Mouse (Mus musculus) skeletal muscle tissue, adult 2 months (tissue): ENCODE data around the gene Pdcd1.
A peak's percentile ranks its signal among the peaks of the same experiment; 100 is the strongest.
"Not testable (repeated sequence)": the region's sequence is repeated elsewhere in the genome, so short reads cannot be mapped to it uniquely, and the experiment has no call there.

Experiments
- DNase-seq: peaks from one replicate; pipeline ENCODE4 v3.0.0-alpha.2; 2012; ENCODE audit warnings: low read depth, low spot score

Gene Pdcd1

GRCm38 (mm10) chr1:94052373-94052772, at the start of gene Pdcd1:
Gene Pdcd1 (minus strand): TSS chr1:94052553.
- no peak for DNase-seq

- no peak for DNase-seq
Observed at GRCm38 (mm10) chr1:94091788-94092187, 39.4 kb upstream of the Pdcd1 start.

GRCm38 (mm10) chr1:94086311-94086898, 34.1 kb upstream of the Pdcd1 start:
- no peak for DNase-seq

- no peak for DNase-seq
Observed at GRCm38 (mm10) chr1:94085324-94086105, 33.2 kb upstream of the Pdcd1 start.

- no peak for DNase-seq
Observed at GRCm38 (mm10) chr1:94081761-94082160, 29.4 kb upstream of the Pdcd1 start.

- DNase-seq, result no peak
Observed at GRCm38 (mm10) chr1:94081191-94081590, 28.8 kb upstream of the Pdcd1 start.

GRCm38 (mm10) chr1:94080718-94081117, 28.4 kb upstream of the Pdcd1 start:
- no peak for DNase-seq

GRCm38 (mm10) chr1:94078835-94079440, 26.6 kb upstream of the Pdcd1 start:
- peak; percentile 55 for DNase-seq

- DNase-seq, result no peak
Observed at GRCm38 (mm10) chr1:94078314-94078713, 26.0 kb upstream of the Pdcd1 start.

- no peak for DNase-seq
Observed at GRCm38 (mm10) chr1:94076702-94077101, 24.3 kb upstream of the Pdcd1 start.

GRCm38 (mm10) chr1:94074756-94075155, 22.4 kb upstream of the Pdcd1 start:
- no peak for DNase-seq

- not testable (repeated sequence) for DNase-seq
Observed at GRCm38 (mm10) chr1:94058281-94058680, 5.9 kb upstream of the Pdcd1 start.

GRCm38 (mm10) chr1:94057401-94057800, 5.0 kb upstream of the Pdcd1 start:
- DNase-seq, result no peak

GRCm38 (mm10) chr1:94055966-94056365, 3.6 kb upstream of the Pdcd1 start:
- no peak for DNase-seq

- no peak for DNase-seq
Observed at GRCm38 (mm10) chr1:94054481-94054880, 2.1 kb upstream of the Pdcd1 start.

- no peak for DNase-seq
Observed at GRCm38 (mm10) chr1:94053530-94054216, 1.3 kb upstream of the Pdcd1 start.

GRCm38 (mm10) chr1:94051104-94051503, 1.2 kb downstream of the Pdcd1 start:
- no peak for DNase-seq

- no peak for DNase-seq
Observed at GRCm38 (mm10) chr1:94046544-94046943, 5.8 kb downstream of the Pdcd1 start.

- DNase-seq, result no peak
Observed at GRCm38 (mm10) chr1:94045559-94045958, 6.8 kb downstream of the Pdcd1 start.

GRCm38 (mm10) chr1:94040391-94040790, 12.0 kb downstream of the Pdcd1 start:
- no peak for DNase-seq

GRCm38 (mm10) chr1:94034984-94035743, 17.2 kb downstream of the Pdcd1 start:
- peak; percentile 73 for DNase-seq
